17 mouse cellular contexts compared by ENCODE assay signal in genomic region chr9:107582509-107583062, GRCm38 (mm10). TPM values are rescaled to one million over a fixed set of nuclear protein-coding genes. Genes with fewer than 3 reads are reported as not detected.
DNase-seq lines count a peak whose midpoint lies in the region; ATAC-seq and TF ChIP-seq lines count a peak whose summit lies in the region.
"Had no signal": no experiment of that assay in that cellular context is flagged by ENCODE, and none has a peak within 500 bp of the region (broad histone marks: within the 10 kb centered on the region; RNA-seq: fewer than 3 reads in every experiment).

No protein-coding gene starts in this region.

- H3K4me1 ChIP-seq in heart, embryonic 10.5 days: peaks cover 53% of the 10 kb centered on the region
- peaks cover 72% of the 10 kb centered on the region for H3K4me1 ChIP-seq in megakaryocyte, embryonic 14.5 days
- H3K4me1 ChIP-seq in embryonic facial prominence, embryonic 14.5 days (ENCODE audit: control insufficient read depth, insufficient read depth, low read length): peaks cover 4% of the 10 kb centered on the region; the same call in 1 of the 2 replicates
- peaks cover 23 to 33% of the 10 kb centered on the region in 2 experiments for H3K4me1 ChIP-seq in liver, embryonic 14.5 days (replicated peaks; ENCODE audit: control insufficient read depth in 2 of 2, insufficient read depth in 2 of 2, low read length in 1 of 2)

- peaks cover 21% of the 10 kb centered on the region for H3K36me3 ChIP-seq in heart, embryonic 10.5 days
- H3K36me3 ChIP-seq in megakaryocyte, embryonic 14.5 days (replicated peaks; ENCODE audit: low read length): peaks cover 39% of the 10 kb centered on the region
- peaks cover 9% of the 10 kb centered on the region for H3K36me3 ChIP-seq in embryonic facial prominence, embryonic 14.5 days (ENCODE audit: control insufficient read depth, insufficient read depth, low read length)
- no peaks in the 10 kb centered on the region; the same call in 1 of the 2 replicates for H3K36me3 ChIP-seq in liver, embryonic 14.5 days (replicated peaks; ENCODE audit: control insufficient read depth, insufficient read depth, low read depth)

- H3K4me2 ChIP-seq in embryonic facial prominence, embryonic 14.5 days (ENCODE audit: low read depth, low read length): peak overlapping the region; percentile 68; the same call in 1 of the 2 replicates
- H3K4me2 ChIP-seq in liver, embryonic 14.5 days (ENCODE audit: low read depth): peak overlapping the region; percentile 100

- 88% methylated on average over 7 of the region's 7 CpGs for WGBS in heart, embryonic 10.5 days
- WGBS in embryonic facial prominence, embryonic 14.5 days: 90% methylated on average over 7 of the region's 7 CpGs
- 83% methylated on average over 7 of the region's 7 CpGs for WGBS in liver, embryonic 14.5 days (ENCODE audit: insufficient replicate concordance)

- DNase-seq in heart, embryonic 10.5 days (ENCODE audit: low spot score): no peak
- DNase-seq in heart, postnatal 4 days: no peak
- DNase-seq in embryonic facial prominence, embryonic 14.5 days (ENCODE audit: low spot score): no peak
- DNase-seq in liver, embryonic 14.5 days (ENCODE audit: low read depth in 3 of 3, low spot score in 3 of 3): no peak
- DNase-seq in layer of hippocampus, postnatal 14 days (ENCODE audit: low spot score in 2 of 2): no peak
- no peak for DNase-seq in yolk sac, embryonic 10.5 days (ENCODE audit: low spot score)
- DNase-seq: adrenal gland, postnatal 14 days; cerebellum, postnatal 25 days; gastrocnemius, postnatal 14 days; right cerebral cortex, postnatal 14 days; thymus, adult 18-20 months had no signal

- no peak for TF ChIP-seq EP300 in liver, embryonic 14.5 days (IDR thresholded peaks at IDR 0.05; ENCODE audit: low read depth)

- H3K27ac ChIP-seq in heart, embryonic 10.5 days: 0 out of 2 replicates have a peak overlapping the region, but pooled peaks have one; percentile 94
- no peak overlapping the region for H3K27ac ChIP-seq in embryonic facial prominence, embryonic 14.5 days (replicated peaks; ENCODE audit: low read depth, low read length)
- H3K27ac ChIP-seq in liver, embryonic 14.5 days: peak overlapping the region; percentile 96
- H3K27ac ChIP-seq: embryonic facial prominence, embryonic 15.5 days; hindbrain, embryonic 13.5 days; limb, embryonic 12.5 days had no signal

- no peaks in the 10 kb centered on the region for H3K27me3 ChIP-seq in heart, embryonic 10.5 days (ENCODE audit: insufficient read depth, poor library complexity, severe bottlenecking)
- no peaks in the 10 kb centered on the region for H3K27me3 ChIP-seq in megakaryocyte, embryonic 14.5 days (replicated peaks)
- no peaks in the 10 kb centered on the region for H3K27me3 ChIP-seq in embryonic facial prominence, embryonic 14.5 days (replicated peaks; ENCODE audit: control insufficient read depth, insufficient read depth, low read length)
- H3K27me3 ChIP-seq in liver, embryonic 14.5 days (ENCODE audit: control insufficient read depth, insufficient read depth, low read length): no peaks in the 10 kb centered on the region
- H3K27me3 ChIP-seq: embryonic facial prominence, embryonic 15.5 days; hindbrain, embryonic 13.5 days; limb, embryonic 12.5 days had no signal

- TF ChIP-seq CTCF in liver, embryonic 14.5 days (IDR thresholded peaks at IDR 0.05; ENCODE audit: low read depth): no peak

- no peak overlapping the region for H3K4me3 ChIP-seq in heart, embryonic 10.5 days
- peak overlapping the region; percentile 56 for H3K4me3 ChIP-seq in megakaryocyte, embryonic 14.5 days (replicated peaks)
- no peak overlapping the region for H3K4me3 ChIP-seq in embryonic facial prominence, embryonic 14.5 days (ENCODE audit: low read depth, low read length)
- H3K4me3 ChIP-seq in liver, embryonic 14.5 days (ENCODE audit: insufficient read depth in 1 of 2, low read depth in 2 of 2, low read length in 2 of 2): no peak overlapping the region; a peak in 1 of 4 replicates
- H3K4me3 ChIP-seq: hindbrain, embryonic 13.5 days had no signal

- ATAC-seq in megakaryocyte, adult 5-6 weeks (ENCODE audit: poor library complexity, severe bottlenecking): no peak
- ATAC-seq in embryonic facial prominence, embryonic 14.5 days (ENCODE audit: low read depth): no peak
- ATAC-seq in liver, embryonic 14.5 days (ENCODE audit: insufficient read depth): no peak
- ATAC-seq: forebrain, embryonic 16.5 days had no signal

- H3K9me3 ChIP-seq in heart, embryonic 10.5 days: no peaks in the 10 kb centered on the region
- no peaks in the 10 kb centered on the region for H3K9me3 ChIP-seq in megakaryocyte, embryonic 14.5 days
- no peaks in the 10 kb centered on the region for H3K9me3 ChIP-seq in embryonic facial prominence, embryonic 14.5 days (ENCODE audit: control insufficient read depth, low read length)
- H3K9me3 ChIP-seq in liver, embryonic 14.5 days (ENCODE audit: control insufficient read depth, low read length): no peaks in the 10 kb centered on the region
- H3K9me3 ChIP-seq: embryonic facial prominence, embryonic 15.5 days; hindbrain, embryonic 13.5 days; limb, embryonic 12.5 days had no signal

- H3K9ac ChIP-seq in embryonic facial prominence, embryonic 14.5 days (ENCODE audit: low read depth, low read length): no peak overlapping the region
- no peak overlapping the region for H3K9ac ChIP-seq in liver, embryonic 14.5 days (replicated peaks)
- H3K9ac ChIP-seq: embryonic facial prominence, embryonic 15.5 days; hindbrain, embryonic 13.5 days; limb, embryonic 12.5 days had no signal

RNA-seq across cellular contexts. Expression of gene Hyal3, which starts 2.0 kb away (rescaled TPM):
- polyA plus RNA-seq in heart, embryonic 10.5 days (2016; fragmentation: Nextera tagmentation; extraction: Ambion mirVana): 0.36 and 0.70 TPM in 2 replicates
- 1 to 10 TPM in 1 of 2 experiments, under 1 TPM in 1; 0.74 to 1.1 TPM for total RNA-seq in heart, postnatal 4 days (2021)
- polyA plus RNA-seq in megakaryocyte, embryonic 14.5 days (2012; ENCODE audit: insufficient read depth, low replicate concordance): 0.31 TPM in 1 of 2 replicates, not detected in the other
- total RNA-seq in megakaryocyte, adult 5-6 weeks (2015): 1.5 and 1.9 TPM in 2 replicates
- total RNA-seq in megakaryocyte, adult 5-6 weeks (2017): 0.18 and 0.57 TPM in 2 replicates
- polyA plus RNA-seq in embryonic facial prominence, embryonic 14.5 days (2014; fragmentation: Nextera tagmentation; extraction: Ambion mirVana): 1.2 and 1.4 TPM in 2 replicates
- polyA plus RNA-seq in liver, embryonic 14.5 days (2012; rRNA removed): 0.45 and 0.80 TPM in 2 replicates
- polyA plus RNA-seq in liver, embryonic 14.5 days (2014; fragmentation: Nextera tagmentation; extraction: Ambion mirVana): 0.69 and 0.87 TPM in 2 replicates
- total RNA-seq in layer of hippocampus, postnatal 14 days (2021): 1 to 10 TPM in 1 of 2 experiments, under 1 TPM in 1; 0.95 to 1.5 TPM

RNA-seq across cellular contexts. Expression of gene Naa80, which starts 3.9 kb away (rescaled TPM):
- 14.8 and 15.3 TPM in 2 replicates for polyA plus RNA-seq in heart, embryonic 10.5 days (2016; fragmentation: Nextera tagmentation; extraction: Ambion mirVana)
- 10 to 100 TPM; 12.2 to 12.4 TPM for total RNA-seq in heart, postnatal 4 days (2021)
- polyA plus RNA-seq in megakaryocyte, embryonic 14.5 days (2012; ENCODE audit: insufficient read depth, low replicate concordance): 63.3 and 72.4 TPM in 2 replicates
- total RNA-seq in megakaryocyte, adult 5-6 weeks (2015): 7.2 and 15.3 TPM in 2 replicates
- 6.9 and 10.1 TPM in 2 replicates for total RNA-seq in megakaryocyte, adult 5-6 weeks (2017)
- polyA plus RNA-seq in embryonic facial prominence, embryonic 14.5 days (2014; fragmentation: Nextera tagmentation; extraction: Ambion mirVana): 15.9 and 18.0 TPM in 2 replicates
- 11.4 and 16.9 TPM in 2 replicates for polyA plus RNA-seq in liver, embryonic 14.5 days (2012; rRNA removed)
- 8.9 and 11.8 TPM in 2 replicates for polyA plus RNA-seq in liver, embryonic 14.5 days (2014; fragmentation: Nextera tagmentation; extraction: Ambion mirVana)
- 10 to 100 TPM in 1 of 2 experiments, 1 to 10 TPM in 1; 9.5 to 10.0 TPM for total RNA-seq in layer of hippocampus, postnatal 14 days (2021)

RNA-seq across cellular contexts. Expression of gene Ifrd2, which starts 4.9 kb away (rescaled TPM):
- polyA plus RNA-seq in heart, embryonic 10.5 days (2016; fragmentation: Nextera tagmentation; extraction: Ambion mirVana): 58.0 and 62.8 TPM in 2 replicates
- total RNA-seq in heart, postnatal 4 days (2021): 10 to 100 TPM; 41.6 to 44.4 TPM
- polyA plus RNA-seq in megakaryocyte, embryonic 14.5 days (2012; ENCODE audit: insufficient read depth, low replicate concordance): 32.1 and 34.9 TPM in 2 replicates
- total RNA-seq in megakaryocyte, adult 5-6 weeks (2015): 6.8 and 11.1 TPM in 2 replicates
- 8.7 and 9.9 TPM in 2 replicates for total RNA-seq in megakaryocyte, adult 5-6 weeks (2017)
- polyA plus RNA-seq in embryonic facial prominence, embryonic 14.5 days (2014; fragmentation: Nextera tagmentation; extraction: Ambion mirVana): 46.7 and 52.3 TPM in 2 replicates
- polyA plus RNA-seq in liver, embryonic 14.5 days (2012; rRNA removed): 113 and 135 TPM in 2 replicates
- polyA plus RNA-seq in liver, embryonic 14.5 days (2014; fragmentation: Nextera tagmentation; extraction: Ambion mirVana): 149 and 173 TPM in 2 replicates
- total RNA-seq in layer of hippocampus, postnatal 14 days (2021): 10 to 100 TPM; 12.1 to 13.0 TPM

RNA-seq across cellular contexts. Expression of gene Hyal1, which starts 5.9 kb away (rescaled TPM):
- 4.9 and 6.8 TPM in 2 replicates for polyA plus RNA-seq in heart, embryonic 10.5 days (2016; fragmentation: Nextera tagmentation; extraction: Ambion mirVana)
- 1 to 10 TPM; 3.4 to 4.7 TPM for total RNA-seq in heart, postnatal 4 days (2021)
- polyA plus RNA-seq in megakaryocyte, embryonic 14.5 days (2012; ENCODE audit: insufficient read depth, low replicate concordance): 1.6 and 2.6 TPM in 2 replicates
- 0.38 and 0.57 TPM in 2 replicates for total RNA-seq in megakaryocyte, adult 5-6 weeks (2015)
- 0.98 and 0.99 TPM in 2 replicates for total RNA-seq in megakaryocyte, adult 5-6 weeks (2017)
- 5.6 and 6.8 TPM in 2 replicates for polyA plus RNA-seq in embryonic facial prominence, embryonic 14.5 days (2014; fragmentation: Nextera tagmentation; extraction: Ambion mirVana)
- 1.2 and 1.3 TPM in 2 replicates for polyA plus RNA-seq in liver, embryonic 14.5 days (2012; rRNA removed)
- polyA plus RNA-seq in liver, embryonic 14.5 days (2014; fragmentation: Nextera tagmentation; extraction: Ambion mirVana): 1.2 and 1.4 TPM in 2 replicates
- 1 to 10 TPM; 4.8 to 6.3 TPM for total RNA-seq in layer of hippocampus, postnatal 14 days (2021)

RNA-seq across cellular contexts. Expression of gene Hyal2, which starts 14.8 kb away (rescaled TPM):
- polyA plus RNA-seq in heart, embryonic 10.5 days (2016; fragmentation: Nextera tagmentation; extraction: Ambion mirVana): 116 and 128 TPM in 2 replicates
- 10 to 100 TPM; 43.4 to 49.7 TPM for total RNA-seq in heart, postnatal 4 days (2021)
- polyA plus RNA-seq in megakaryocyte, embryonic 14.5 days (2012; ENCODE audit: insufficient read depth, low replicate concordance): 10.8 and 11.8 TPM in 2 replicates
- total RNA-seq in megakaryocyte, adult 5-6 weeks (2015): 0.56 and 1.9 TPM in 2 replicates
- 1.0 TPM in 1 of 2 replicates, not detected in the other for total RNA-seq in megakaryocyte, adult 5-6 weeks (2017)
- polyA plus RNA-seq in embryonic facial prominence, embryonic 14.5 days (2014; fragmentation: Nextera tagmentation; extraction: Ambion mirVana): 106 and 112 TPM in 2 replicates
- polyA plus RNA-seq in liver, embryonic 14.5 days (2012; rRNA removed): 19.9 and 26.2 TPM in 2 replicates
- polyA plus RNA-seq in liver, embryonic 14.5 days (2014; fragmentation: Nextera tagmentation; extraction: Ambion mirVana): 47.0 and 51.3 TPM in 2 replicates
- total RNA-seq in layer of hippocampus, postnatal 14 days (2021): 10 to 100 TPM; 14.6 to 16.8 TPM
